Mouse (Mus musculus) spleen, postnatal 10 days (tissue): ENCODE data around the gene Igsf8.
A peak's percentile ranks its signal among the peaks of the same experiment; 100 is the strongest.

Experiments used
- DNase-seq, 2 experiments: peaks; one replicate each; pipeline ENCODE4 v3.0.0; 2021 to 2022; ENCODE audit warnings: low spot score in 2 of 2

The Igsf8 gene

GRCm38 (mm10) chr1:172273386-172273785 lies 11.9 kb downstream of the Igsf8 start:
- DNase-seq = no peak

- no peak for DNase-seq
Observed at GRCm38 (mm10) chr1:172274116-172274515, 12.7 kb downstream of the Igsf8 start.

- DNase-seq = no peak
Observed at GRCm38 (mm10) chr1:172274547-172274946, 13.1 kb downstream of the Igsf8 start.

- peak in 1 of 2 experiments; percentile 60 for DNase-seq
Observed at GRCm38 (mm10) chr1:172277172-172277571, 15.7 kb downstream of the Igsf8 start.

- DNase-seq = no peak
Observed at GRCm38 (mm10) chr1:172278328-172278727, 16.9 kb downstream of the Igsf8 start.

GRCm38 (mm10) chr1:172279768-172280509 lies 18.5 kb downstream of the Igsf8 start:
- no peak for DNase-seq

- DNase-seq = no peak
Observed at GRCm38 (mm10) chr1:172281522-172282254, 20.2 kb downstream of the Igsf8 start.

GRCm38 (mm10) chr1:172283073-172283472 lies 21.6 kb downstream of the Igsf8 start:
- no peak for DNase-seq

GRCm38 (mm10) chr1:172284221-172284620 lies 22.8 kb downstream of the Igsf8 start:
- DNase-seq = no peak

- DNase-seq = no peak
Observed at GRCm38 (mm10) chr1:172286740-172287139, 25.3 kb downstream of the Igsf8 start.

GRCm38 (mm10) chr1:172288900-172289616 lies 27.6 kb downstream of the Igsf8 start:
- DNase-seq = no peak

GRCm38 (mm10) chr1:172289617-172289946 lies 28.1 kb downstream of the Igsf8 start:
- DNase-seq = no peak

GRCm38 (mm10) chr1:172292880-172293279 lies 31.4 kb downstream of the Igsf8 start:
- DNase-seq = no peak

GRCm38 (mm10) chr1:172293449-172293848 lies 32.0 kb downstream of the Igsf8 start:
- no peak for DNase-seq

- no peak for DNase-seq
Observed at GRCm38 (mm10) chr1:172295751-172296197, 34.3 kb downstream of the Igsf8 start.

- no peak for DNase-seq
Observed at GRCm38 (mm10) chr1:172296816-172297510, 35.5 kb downstream of the Igsf8 start.

GRCm38 (mm10) chr1:172297611-172298537 lies 36.4 kb downstream of the Igsf8 start, which contains the start of gene Atp1a2:
TSS of gene Atp1a2 (minus strand) at chr1:172298064.
- no peak for DNase-seq

GRCm38 (mm10) chr1:172299528-172299927 lies 38.1 kb downstream of the Igsf8 start:
- no peak for DNase-seq

- DNase-seq = no peak
Observed at GRCm38 (mm10) chr1:172300247-172300646, 38.8 kb downstream of the Igsf8 start.

- DNase-seq = no peak
Observed at GRCm38 (mm10) chr1:172301180-172301579, 39.7 kb downstream of the Igsf8 start.

GRCm38 (mm10) chr1:172302311-172302710 lies 40.9 kb downstream of the Igsf8 start:
- DNase-seq = no peak
